Mouse (Mus musculus) gastrocnemius, postnatal 14 days (tissue): ENCODE data around the gene Sgpp1. TPM values are rescaled to one million over a fixed set of nuclear protein-coding genes. Genes with fewer than 3 reads are reported as not detected.

ENCODE experiments used
- total RNA-seq, 2 experiments: library from RNA; stranded (reverse); gene quantifications; 2 replicates each; pipeline ENCODE4 v1.2.3; 2021

The Sgpp1 gene
- total RNA-seq, 2 experiments from 2014 or later = 12.1 to 14.5 TPM

Other genes starting within 250 kb of the Sgpp1 start
- gene Ppp2r5e, start 139.5 kb downstream of the Sgpp1 start, total RNA-seq = 10 to 100 TPM; 24.2 to 26.9 TPM
- 1 to 10 TPM; 2.2 to 2.3 TPM for gene Wdr89, start 66.2 kb downstream of the Sgpp1 start, total RNA-seq
- 10 to 100 TPM; 18.3 to 20.9 TPM for gene Syne2, start 82.4 kb upstream of the Sgpp1 start, total RNA-seq